Mouse (Mus musculus): ENCODE measurements around the gene Det1.

DNA sequence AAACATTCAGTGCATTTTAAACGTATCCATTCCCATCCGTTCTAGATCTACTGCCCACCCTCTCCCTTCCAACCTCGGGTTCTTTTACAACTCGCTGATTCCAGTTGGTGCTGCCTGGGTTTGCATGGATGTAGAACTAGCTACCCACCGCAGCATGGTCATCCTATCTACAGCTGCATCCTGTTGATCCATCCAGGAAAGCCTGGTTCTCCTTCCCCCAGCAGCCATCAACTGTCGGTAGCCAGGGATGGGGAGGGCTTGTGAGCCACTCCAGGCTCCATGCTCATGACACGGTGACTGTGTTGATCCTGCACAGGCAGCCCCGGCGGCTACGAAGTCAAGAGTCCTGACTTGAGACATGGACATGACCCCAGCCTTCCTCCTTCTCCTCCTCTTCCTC is 46.9 kb upstream of the Det1 start:
- no peak for TF ChIP-seq CTCF (IDR thresholded peaks at IDR 0.05)
- no peak for TF ChIP-seq EP300 (IDR thresholded peaks at IDR 0.05)

All from lung, postnatal 0 days (tissue).